Mouse (Mus musculus) midbrain, embryonic 11.5 days (tissue): ENCODE results near the gene Serping1. TPM values are rescaled to one million over a fixed set of nuclear protein-coding genes. Genes with fewer than 3 reads are reported as not detected.
"Not testable (repeated sequence)": the region's sequence is repeated elsewhere in the genome, so short reads cannot be mapped to it uniquely, and the experiment has no call there.

ENCODE experiments used
- ATAC-seq: fragments of 200-750 bp; cut with Nextera tagmentation; 2 replicates; pipeline ENCODE4 v1.8.0; 2017; ENCODE audit warnings: moderate TSS enrichment, moderate library complexity; ENCODE audit not compliant: low FRiP score
- DNase-seq: peaks from one replicate; pipeline ENCODE4 v3.0.0; 2015; ENCODE audit warnings: low spot score; ENCODE audit errors: missing footprints
- H3K27ac ChIP-seq: fragments of 300-500 bp; sonication (generic); 2 replicates; pipeline ENCODE4 v1.5.1; 2014; ENCODE audit warnings: low read depth, low read length
- H3K27me3 ChIP-seq: fragments of 300-500 bp; sonication (generic); 2 replicates; pipeline ENCODE4 v1.6.1; 2014; ENCODE audit warnings: mild to moderate bottlenecking, low read length, moderate library complexity, mixed read lengths; ENCODE audit not compliant: control insufficient read depth, insufficient read depth
- H3K36me3 ChIP-seq: fragments of 300-500 bp; sonication (generic); 2 replicates; pipeline ENCODE4 v1.6.1; 2014; ENCODE audit warnings: mild to moderate bottlenecking, low read length, moderate library complexity, mixed read lengths; ENCODE audit not compliant: control insufficient read depth, insufficient read depth
- H3K4me1 ChIP-seq: fragments of 300-500 bp; sonication (generic); 2 replicates; pipeline ENCODE4 v1.6.1; 2014; ENCODE audit warnings: low read length; ENCODE audit not compliant: control insufficient read depth, insufficient read depth
- H3K4me2 ChIP-seq: fragments of 300-500 bp; sonication (generic); 2 replicates; pipeline ENCODE4 v1.6.1; 2014; ENCODE audit warnings: mild to moderate bottlenecking, moderate library complexity
- H3K4me3 ChIP-seq: fragments of 300-500 bp; sonication (generic); 2 replicates; pipeline ENCODE4 v1.5.1; 2014; ENCODE audit warnings: low read depth, low read length
- H3K9ac ChIP-seq: fragments of 300-500 bp; sonication (generic); 2 replicates; pipeline ENCODE4 v1.6.1; 2014; ENCODE audit warnings: low read length
- H3K9me3 ChIP-seq: fragments of 300-500 bp; sonication (generic); 2 replicates; pipeline ENCODE4 v1.6.1; 2016; ENCODE audit warnings: low read length; ENCODE audit not compliant: control insufficient read depth
- WGBS: fragments of 180-500 bp; shearing (Covaris S2); extraction: QIAGEN DNeasy Blood & Tissue Kit; methylation state at CpG from one replicate; pipeline ENCODE4 v1.1.7; 2014; 5-methylcytosine and 5-hydroxymethylcytosine counted together
- polyA plus RNA-seq: library from polyadenylated mRNA; unstranded; fragments of >200 nt; fragmentation: Nextera tagmentation; extraction: Ambion mirVana; gene quantifications from 2 replicates; pipeline ENCODE4 v1.2.1, GENCODE M21; 2014

Serping1 gene
- polyA plus RNA-seq, 1 experiment from 2014 or later, result 37.0 TPM

DNA sequence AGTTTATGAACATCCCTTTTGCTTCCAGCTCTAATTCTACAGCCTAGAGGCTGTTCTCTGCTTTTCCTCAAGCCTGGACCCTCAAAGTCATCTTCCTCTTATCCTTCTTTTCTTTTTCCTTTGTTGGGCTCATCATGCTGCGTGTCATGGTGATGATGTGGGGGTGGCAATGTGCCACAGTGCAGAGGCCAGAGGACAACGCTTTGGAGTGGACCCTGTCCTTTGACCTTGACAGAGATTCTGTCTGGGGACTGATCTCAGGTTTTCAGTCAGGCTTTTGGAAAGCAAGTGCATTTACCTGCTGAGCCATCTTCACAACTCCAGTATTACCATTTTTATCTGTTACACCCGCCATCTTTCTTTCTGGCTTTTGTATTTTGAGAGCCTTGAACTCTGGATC lies 44.0 kb downstream of the Serping1 start:
- no peak for ATAC-seq
- H3K36me3 ChIP-seq, result no peaks in the 10 kb centered on the region
- no peaks in the 10 kb centered on the region for H3K27me3 ChIP-seq
- no peak overlapping the region for H3K4me2 ChIP-seq
- no peak for DNase-seq
- H3K9ac ChIP-seq, result no peak overlapping the region
- no peak overlapping the region for H3K27ac ChIP-seq
- WGBS, result 77% methylated on average over 3 of the region's 3 CpGs
- no peaks in the 10 kb centered on the region for H3K9me3 ChIP-seq
- H3K4me3 ChIP-seq, result no peak overlapping the region
- H3K4me1 ChIP-seq, result peaks cover 24% of the 10 kb centered on the region

DNA sequence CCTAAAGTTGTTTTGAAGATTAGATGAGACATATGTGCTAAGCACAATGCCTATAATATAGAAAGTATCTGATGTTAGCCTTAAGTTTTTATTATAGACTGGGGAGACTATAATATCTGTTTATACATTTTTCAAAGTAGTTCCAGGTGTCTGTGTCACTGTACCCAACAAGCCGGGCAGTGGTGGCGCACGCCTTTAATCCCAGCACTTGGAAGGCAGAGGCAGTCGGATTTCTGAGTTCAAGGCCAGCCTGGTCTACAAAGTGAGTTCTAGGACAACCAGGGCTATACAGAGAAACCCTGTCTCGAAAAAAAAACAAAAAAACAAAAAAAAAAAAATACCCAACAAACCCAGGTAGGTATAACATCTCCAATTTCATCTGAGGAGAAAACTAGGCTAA lies 47.1 kb downstream of the Serping1 start:
- not testable (repeated sequence) for ATAC-seq, H3K27me3 ChIP-seq, DNase-seq, H3K9me3 ChIP-seq, H3K4me2 ChIP-seq, H3K9ac ChIP-seq, H3K4me3 ChIP-seq, H3K27ac ChIP-seq, H3K36me3 ChIP-seq
- peaks cover 14% of the 10 kb centered on the region for H3K4me1 ChIP-seq
- WGBS, result 87% methylated on average over 5 of the region's 5 CpGs

GRCm38 (mm10) chr2:84727172-84727858 lies 47.9 kb downstream of the Serping1 start, which contains the start of gene Clp1:
Clp1 (minus strand) TSS chr2:84727350.
- Histone ChIP-seq H3K36me3 (peaks cover 8% of the 10 kb centered on the region; the same call in 1 of the 2 replicates), H3K4me2 (peak within 1 kb of the TSS; percentile 88), H3K9ac (peak within 1 kb of the TSS; percentile 52), H3K4me1 (peaks cover 14% of the 10 kb centered on the region), H3K27ac (peak within 1 kb of the TSS; percentile 58; the same call in 1 of the 2 replicates), H3K9me3 (no peaks in the 10 kb centered on the region), H3K4me3 (peak within 1 kb of the TSS; percentile 61), H3K27me3 (no peaks in the 10 kb centered on the region)
- WGBS, result under 1% methylated on average over 39 of the region's 39 CpGs
- peak; percentile 99 for DNase-seq
- ATAC-seq, result peak; percentile 97

DNA sequence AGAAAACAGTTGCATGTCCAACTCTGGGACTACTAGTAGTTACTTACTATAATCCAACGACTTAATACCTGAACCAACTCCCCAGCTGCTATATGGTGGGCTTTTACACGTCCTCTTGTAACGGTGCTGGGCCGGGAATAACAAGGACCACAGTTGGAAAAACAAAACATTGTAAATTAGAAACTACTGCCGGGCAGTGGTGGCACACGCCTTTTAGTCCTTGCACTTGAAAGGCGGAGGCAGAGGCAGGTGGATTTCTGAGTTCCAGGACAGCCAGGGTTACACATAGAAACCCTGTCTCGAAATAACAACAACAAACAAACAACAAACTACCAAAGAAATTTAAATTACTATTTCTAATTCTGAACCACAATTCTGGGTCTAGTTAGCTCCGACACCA lies 48.5 kb downstream of the Serping1 start:
- DNase-seq (no peak), ATAC-seq (peak; percentile 4)
- Histone ChIP-seq H3K9me3 (no peaks in the 10 kb centered on the region), H3K27me3 (no peaks in the 10 kb centered on the region), H3K4me2 (peak overlapping the region; percentile 88), H3K4me3 (peak overlapping the region; percentile 61), H3K27ac (no peak overlapping the region), H3K4me1 (peaks cover 14% of the 10 kb centered on the region), H3K36me3 (peaks cover 8% of the 10 kb centered on the region; the same call in 1 of the 2 replicates), H3K9ac (peak overlapping the region; percentile 52)
- 7% methylated on average over 9 of the region's 9 CpGs for WGBS

DNA sequence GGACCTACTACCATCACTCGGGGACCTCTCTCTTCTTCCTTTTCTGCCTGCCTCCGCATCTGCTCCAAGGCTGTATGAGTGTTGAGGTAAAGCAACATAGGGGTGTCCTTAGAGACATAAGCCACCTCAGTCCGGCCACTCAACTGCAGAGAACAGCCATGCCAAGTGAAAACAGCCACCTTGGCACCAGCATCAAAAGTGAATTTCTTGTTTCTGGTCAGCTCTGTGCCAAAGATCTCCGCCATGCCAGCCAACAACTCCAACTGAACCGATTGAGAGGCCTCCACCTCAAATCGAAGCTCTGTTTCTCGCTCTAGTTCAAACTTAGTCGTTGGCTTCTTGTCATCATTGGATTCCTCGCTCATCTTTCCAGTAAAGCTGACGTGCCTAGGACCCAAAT lies 49.5 kb downstream of the Serping1 start:
- no peak overlapping the region for H3K9ac ChIP-seq
- no peak overlapping the region for H3K4me3 ChIP-seq

GRCm38 (mm10) chr2:84723856-84724255 lies 51.4 kb downstream of the Serping1 start:
- no peaks in the 10 kb centered on the region for H3K9me3 ChIP-seq
- H3K27ac ChIP-seq, result no peak overlapping the region
- 95% methylated on average over 14 of the region's 14 CpGs for WGBS
- peaks cover 8% of the 10 kb centered on the region; the same call in 1 of the 2 replicates for H3K36me3 ChIP-seq
- DNase-seq, result peak; percentile 54
- ATAC-seq, result no peak
- H3K4me3 ChIP-seq, result no peak overlapping the region
- no peaks in the 10 kb centered on the region for H3K27me3 ChIP-seq
- H3K4me1 ChIP-seq, result peaks cover 14% of the 10 kb centered on the region
- H3K9ac ChIP-seq, result no peak overlapping the region
- no peak overlapping the region for H3K4me2 ChIP-seq

More for the DNA sequence above, 49.5 kb downstream of the Serping1 start:
- WGBS, result 93% methylated on average over 10 of the region's 10 CpGs
- Histone ChIP-seq H3K4me1 (peaks cover 14% of the 10 kb centered on the region), H3K9me3 (no peaks in the 10 kb centered on the region), H3K27ac (no peak overlapping the region), H3K36me3 (peaks cover 8% of the 10 kb centered on the region; the same call in 1 of the 2 replicates), H3K4me2 (no peak overlapping the region), H3K27me3 (no peaks in the 10 kb centered on the region)
- no peak for ATAC-seq
- DNase-seq, result peak; percentile 35

DNA sequence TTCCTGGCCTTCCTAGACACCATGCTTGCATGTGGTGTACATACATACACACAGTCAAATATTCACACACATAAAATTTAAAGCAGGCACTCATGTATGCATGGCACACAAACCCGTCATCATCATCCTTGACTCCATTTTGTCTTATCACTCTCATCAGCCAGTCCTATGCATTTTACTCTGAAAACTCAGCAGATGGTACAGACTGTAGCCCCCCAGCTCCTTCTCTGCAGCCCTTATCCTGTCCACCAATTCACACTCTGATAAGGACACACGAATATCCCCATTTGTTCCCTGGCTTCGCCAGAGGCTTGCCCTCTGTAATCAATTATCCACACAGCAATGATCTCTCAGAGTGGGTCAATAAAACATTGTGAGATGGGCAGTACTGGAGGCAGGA lies 54.1 kb downstream of the Serping1 start:
- no peaks in the 10 kb centered on the region for H3K9me3 ChIP-seq
- H3K4me3 ChIP-seq, result no peak overlapping the region
- no peak overlapping the region for H3K27ac ChIP-seq
- H3K4me2 ChIP-seq, result no peak overlapping the region
- H3K36me3 ChIP-seq, result peaks cover 8% of the 10 kb centered on the region; the same call in 1 of the 2 replicates
- no peaks in the 10 kb centered on the region for H3K27me3 ChIP-seq
- WGBS, result 87% methylated on average over 3 of the region's 3 CpGs
- H3K4me1 ChIP-seq, result peaks cover 11% of the 10 kb centered on the region
- 0 out of 2 replicates have a peak overlapping the region, but pooled peaks have one; percentile 10 for H3K9ac ChIP-seq
- DNase-seq, result peak; percentile 62
- ATAC-seq, result no peak

DNA sequence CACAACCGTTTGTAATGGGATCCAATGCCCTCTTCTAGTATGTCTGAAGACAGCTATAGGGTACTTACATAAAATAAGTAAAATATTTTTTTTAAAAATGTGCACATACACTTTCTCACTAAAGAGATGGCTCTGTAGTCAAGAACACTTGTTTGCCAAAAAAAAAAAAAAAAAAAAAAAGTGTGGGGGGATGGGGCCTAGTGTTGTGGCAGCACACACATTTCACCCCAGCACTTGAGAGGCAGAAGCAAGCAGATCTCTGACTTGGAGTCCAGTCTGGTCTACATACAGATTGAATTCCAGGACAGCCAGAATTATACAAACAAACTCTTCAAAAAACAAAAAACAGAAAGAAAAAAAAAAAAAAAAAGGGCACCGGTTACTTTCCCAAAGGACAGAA lies 54.5 kb downstream of the Serping1 start:
- Histone ChIP-seq H3K27ac (no peak overlapping the region), H3K4me3 (no peak overlapping the region), H3K9me3 (no peaks in the 10 kb centered on the region), H3K4me2 (no peak overlapping the region), H3K4me1 (peaks cover 7% of the 10 kb centered on the region), H3K27me3 (no peaks in the 10 kb centered on the region), H3K36me3 (peaks cover 8% of the 10 kb centered on the region; the same call in 1 of the 2 replicates), H3K9ac (no peak overlapping the region)
- DNase-seq, result no peak
- no peak for ATAC-seq
- WGBS, result 96% methylated on average over 2 of the region's 2 CpGs

GRCm38 (mm10) chr2:84717357-84717756 lies 57.9 kb downstream of the Serping1 start:
- Histone ChIP-seq H3K27me3 (no peaks in the 10 kb centered on the region), H3K36me3 (no peaks in the 10 kb centered on the region), H3K4me1 (peaks cover 10% of the 10 kb centered on the region), H3K4me3 (no peak overlapping the region), H3K4me2 (no peak overlapping the region), H3K9ac (no peak overlapping the region), H3K27ac (no peak overlapping the region), H3K9me3 (no peaks in the 10 kb centered on the region)
- ATAC-seq (no peak), DNase-seq (peak; percentile 17)
- 86% methylated on average over 4 of the region's 4 CpGs for WGBS
